8 mouse cellular contexts compared by ENCODE assay signal in the genomic region with DNA sequence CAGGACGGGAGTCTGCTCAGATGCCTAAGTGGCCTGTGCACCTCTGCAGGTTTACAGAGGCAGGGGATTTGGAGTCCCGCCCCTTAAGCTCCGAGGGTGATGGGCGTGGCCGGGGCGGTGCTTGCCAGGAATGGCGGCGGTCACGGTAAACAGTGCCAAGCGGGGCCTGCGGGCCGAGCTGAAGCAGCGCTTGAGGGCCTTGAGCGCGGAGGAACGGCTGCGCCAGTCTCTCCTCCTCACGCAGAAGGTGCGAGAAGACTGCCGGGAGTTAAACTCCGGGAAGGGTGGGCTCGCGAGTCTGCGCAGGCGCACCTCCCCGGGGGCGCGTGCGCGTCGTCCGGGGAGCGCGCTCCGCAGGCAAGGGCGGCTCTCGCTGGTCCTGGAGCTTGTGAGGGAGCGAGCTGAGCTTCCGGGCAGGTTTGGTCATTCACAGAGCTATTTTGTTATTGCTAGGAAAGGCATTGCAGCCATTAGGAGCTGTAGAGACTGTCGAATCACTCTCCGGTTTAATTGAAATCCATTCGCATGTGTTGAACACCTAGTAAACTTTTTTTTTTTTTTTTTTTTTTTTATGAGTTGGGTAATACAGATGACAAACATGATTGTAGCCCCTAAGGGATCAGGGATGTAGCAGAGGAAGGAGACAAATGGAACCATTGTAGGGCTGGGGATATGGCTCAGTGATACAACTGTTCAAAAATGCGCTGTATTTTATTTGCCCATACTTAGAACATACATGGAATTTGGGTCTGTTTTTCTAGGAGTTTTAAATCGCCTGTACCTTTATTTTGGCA. TPM values are rescaled to one million over a fixed set of nuclear protein-coding genes. Genes with fewer than 3 reads are reported as not detected.
DNase-seq lines count a peak whose midpoint lies in the region; ATAC-seq and TF ChIP-seq lines count a peak whose summit lies in the region.
"Not testable (repeated sequence)": the region's sequence is repeated elsewhere in the genome, so short reads cannot be mapped to it uniquely, and the experiment has no call there.

No protein-coding gene starts in this region.

- peak; percentile 97 for ATAC-seq in embryonic facial prominence, embryonic 12.5 days (ENCODE audit: insufficient number of reproducible peaks, insufficient read depth, low FRiP score, low TSS enrichment)
- peak; percentile 95 for ATAC-seq in intestine, postnatal 0 days
- ATAC-seq in megakaryocyte progenitor cell, adult 5-6 weeks (replicated peaks; ENCODE audit: poor library complexity), result peak; percentile 86

- H3K27ac ChIP-seq in embryonic facial prominence, embryonic 12.5 days, result peak overlapping the region; percentile 74; the same call in 1 of the 2 replicates
- H3K27ac ChIP-seq in intestine, postnatal 0 days (ENCODE audit: low read depth, low read length), result not testable (repeated sequence)

- peak; percentile 95 for DNase-seq in adrenal gland, adult 2 months
- peak; percentile 95 for DNase-seq in heart, adult 18-20 months
- peak; percentile 94 for DNase-seq in left cerebral cortex, postnatal 14 days (ENCODE audit: low spot score in 2 of 2)
- peak; percentile 84 for DNase-seq in right cerebral cortex, postnatal 14 days
- peak; percentile 83 to 87 for DNase-seq in urinary bladder, postnatal 36 days (ENCODE audit: low spot score in 2 of 2)

- WGBS in embryonic facial prominence, embryonic 12.5 days, result 3% methylated on average over 15 of the region's 44 CpGs
- WGBS in intestine, postnatal 0 days, result 3% methylated on average over 14 of the region's 44 CpGs

- peak overlapping the region; percentile 36 for H3K4me2 ChIP-seq in embryonic facial prominence, embryonic 12.5 days (replicated peaks)
- H3K4me2 ChIP-seq in intestine, postnatal 0 days (replicated peaks; ENCODE audit: low read depth), result peak overlapping the region; percentile 54

- intact Hi-C loops in left cerebral cortex, postnatal 14 days (cut with DNase I), result not testable (repeated sequence)

- not testable (repeated sequence) for H3K4me1 ChIP-seq in embryonic facial prominence, embryonic 12.5 days; intestine, postnatal 0 days (replicated peaks; ENCODE audit: control insufficient read depth, insufficient read depth, low read length)

- peak overlapping the region; percentile 32 for H3K4me3 ChIP-seq in embryonic facial prominence, embryonic 12.5 days
- peak overlapping the region; percentile 27 for H3K4me3 ChIP-seq in intestine, postnatal 0 days (ENCODE audit: low read depth, low read length)

- not testable (repeated sequence) for H3K9ac ChIP-seq in embryonic facial prominence, embryonic 12.5 days; intestine, postnatal 0 days (ENCODE audit: low read depth, low read length)

- H3K9me3 ChIP-seq in embryonic facial prominence, embryonic 12.5 days; intestine, postnatal 0 days (ENCODE audit: control insufficient read depth): not testable (repeated sequence)

- not testable (repeated sequence) for TF ChIP-seq CTCF in intestine, postnatal 0 days (IDR thresholded peaks at IDR 0.05; ENCODE audit: low read depth)

- H3K36me3 ChIP-seq in embryonic facial prominence, embryonic 12.5 days; intestine, postnatal 0 days (ENCODE audit: control insufficient read depth, insufficient read depth): not testable (repeated sequence)

- H3K27me3 ChIP-seq in embryonic facial prominence, embryonic 12.5 days; intestine, postnatal 0 days (replicated peaks; ENCODE audit: control insufficient read depth, insufficient read depth, low read length): not testable (repeated sequence)

RNA-seq across cellular contexts. Expression of a gene that starts 0.8 kb away (rescaled TPM):
- 10 to 100 TPM; 33.2 to 35.1 TPM for total RNA-seq in adrenal gland, adult 2 months (2021)
- 1.5 and 1.8 TPM in 2 replicates for polyA plus RNA-seq in adrenal gland, adult 2 months (2012; rRNA removed)
- polyA plus RNA-seq in embryonic facial prominence, embryonic 12.5 days (2016; fragmentation: Nextera tagmentation; extraction: Ambion mirVana), result 25.2 and 27.5 TPM in 2 replicates
- total RNA-seq in heart, adult 18-20 months (2021), result 10 to 100 TPM; 16.1 to 20.2 TPM
- polyA plus RNA-seq in intestine, postnatal 0 days (2015; fragmentation: Nextera tagmentation; extraction: Ambion mirVana), result 29.1 and 32.2 TPM in 2 replicates
- 10 to 100 TPM; 30.2 to 34.0 TPM for total RNA-seq in left cerebral cortex, postnatal 14 days (2021)
- total RNA-seq in megakaryocyte progenitor cell, adult 5-6 weeks (2015), result 23.7 and 28.5 TPM in 2 replicates
- 12.5 and 13.8 TPM in 2 replicates for total RNA-seq in megakaryocyte progenitor cell, adult 5-6 weeks (2017)

RNA-seq across cellular contexts. Expression of a gene that starts 12.1 kb away (rescaled TPM):
- not detected for total RNA-seq in adrenal gland, adult 2 months (2021)
- not detected in 2 replicates for polyA plus RNA-seq in adrenal gland, adult 2 months (2012; rRNA removed)
- 1.2 TPM in 1 of 2 replicates, not detected in the other for polyA plus RNA-seq in embryonic facial prominence, embryonic 12.5 days (2016; fragmentation: Nextera tagmentation; extraction: Ambion mirVana)
- total RNA-seq in heart, adult 18-20 months (2021), result 1 to 10 TPM in 1 of 2 experiments, not detected in 1; 1.9 TPM
- 0.69 and 2.1 TPM in 2 replicates for polyA plus RNA-seq in intestine, postnatal 0 days (2015; fragmentation: Nextera tagmentation; extraction: Ambion mirVana)
- total RNA-seq in left cerebral cortex, postnatal 14 days (2021), result not detected
- total RNA-seq in megakaryocyte progenitor cell, adult 5-6 weeks (2015), result 1.1 TPM in 1 of 2 replicates, not detected in the other
- total RNA-seq in megakaryocyte progenitor cell, adult 5-6 weeks (2017), result not detected in 2 replicates

RNA-seq across cellular contexts. Expression of a gene that starts 12.3 kb away (rescaled TPM):
- 1 to 10 TPM; 1.6 to 3.1 TPM for total RNA-seq in adrenal gland, adult 2 months (2021)
- 1.6 and 1.7 TPM in 2 replicates for polyA plus RNA-seq in adrenal gland, adult 2 months (2012; rRNA removed)
- 0.54 and 1.2 TPM in 2 replicates for polyA plus RNA-seq in embryonic facial prominence, embryonic 12.5 days (2016; fragmentation: Nextera tagmentation; extraction: Ambion mirVana)
- 1 to 10 TPM in 1 of 2 experiments, under 1 TPM in 1; 0.79 to 1.8 TPM for total RNA-seq in heart, adult 18-20 months (2021)
- polyA plus RNA-seq in intestine, postnatal 0 days (2015; fragmentation: Nextera tagmentation; extraction: Ambion mirVana), result 8.0 and 8.2 TPM in 2 replicates
- total RNA-seq in left cerebral cortex, postnatal 14 days (2021), result 1 to 10 TPM; 1.2 to 1.4 TPM
- 0.90 TPM in 1 of 2 replicates, not detected in the other for total RNA-seq in megakaryocyte progenitor cell, adult 5-6 weeks (2015)
- total RNA-seq in megakaryocyte progenitor cell, adult 5-6 weeks (2017), result 0.83 and 1.3 TPM in 2 replicates
